Mouse (Mus musculus) CH12.LX (cell line): ENCODE data around the gene Dnajb4. TPM values are rescaled to one million over a fixed set of nuclear protein-coding genes. Genes with fewer than 3 reads are reported as not detected.

Experiments used
- DNase-seq: peaks from one replicate; pipeline ENCODE4 v3.0.0-alpha.2; 2013; ENCODE audit errors: extremely low read depth
- H3K27ac ChIP-seq: 2 replicates; pipeline ENCODE4 v1.5.1; 2012; ENCODE audit warnings: low read depth, mild to moderate bottlenecking, control low read depth, moderate library complexity; ENCODE audit not compliant: insufficient read depth
- H3K27me3 ChIP-seq: replicated peaks from 2 replicates; pipeline ENCODE3; 2012; ENCODE audit warnings: inconsistent platforms
- H3K36me3 ChIP-seq, 2 experiments: replicated peaks in 1 of 2; 2 replicates each; pipeline versions ENCODE3 to v1.6.1; 2012; ENCODE audit warnings: inconsistent platforms in 1 of 2, low read length in 1 of 2, mild to moderate bottlenecking in 1 of 2, mixed read lengths in 1 of 2, moderate library complexity in 1 of 2; ENCODE audit not compliant: control insufficient read depth in 1 of 2, insufficient read depth in 1 of 2
- H3K4me1 ChIP-seq, 2 experiments: 2 replicates each; pipeline ENCODE4 v1.6.1; 2012; ENCODE audit warnings: inconsistent platforms in 1 of 2, moderate library complexity in 1 of 2; ENCODE audit not compliant: insufficient read depth in 2 of 2, control insufficient read depth in 1 of 2
- H3K4me2 ChIP-seq: 2 replicates; pipeline ENCODE4 v1.6.1; 2012; ENCODE audit warnings: low read depth, mild to moderate bottlenecking, control low read depth; ENCODE audit not compliant: poor library complexity, insufficient read depth, severe bottlenecking
- H3K4me3 ChIP-seq, 3 experiments: fragments of 150-350 bp in 1 of 3; sonication (generic) in 1 of 3; replicated peaks in 1 of 3; 2 replicates each; pipeline versions ENCODE3 to v1.5.1; 2011 to 2012; ENCODE audit warnings: low read depth in 2 of 3, low read length in 2 of 3, mild to moderate bottlenecking in 2 of 3, moderate library complexity in 2 of 3, control low read depth in 1 of 3, improper control_type of control experiment in 1 of 3, inconsistent platforms in 1 of 3, mixed read lengths in 1 of 3; ENCODE audit not compliant: poor library complexity in 1 of 3
- H3K79me2 ChIP-seq: replicated peaks from 2 replicates; pipeline ENCODE4 v1.6.1; 2012; ENCODE audit warnings: mild to moderate bottlenecking, moderate library complexity; ENCODE audit not compliant: control insufficient read depth, poor library complexity, insufficient read depth, severe bottlenecking; ENCODE audit errors: extremely low read depth
- H3K9ac ChIP-seq: 2 replicates; pipeline ENCODE4 v1.6.1; 2012; ENCODE audit warnings: low read depth, mild to moderate bottlenecking, control low read depth, moderate library complexity; ENCODE audit not compliant: insufficient read depth
- H3K9me3 ChIP-seq: replicated peaks from 2 replicates; pipeline ENCODE3; 2012; ENCODE audit warnings: low read length, inconsistent platforms, mixed read lengths
- CHD1 ChIP-seq: IDR thresholded peaks from 2 replicates; pipeline ENCODE4 v1.6.1; 2012; ENCODE audit warnings: low read depth, low read length, improper control_type of control experiment, inconsistent platforms
- CHD2 ChIP-seq: IDR thresholded peaks from 2 replicates; pipeline ENCODE4 v1.6.1; 2011; ENCODE audit warnings: low read length, improper control_type of control experiment
- E2F4 ChIP-seq: IDR thresholded peaks from 2 replicates; pipeline ENCODE4 v1.6.1; 2011; ENCODE audit warnings: low read depth, low read length, improper control_type of control experiment; ENCODE audit not compliant: insufficient replicate concordance
- ELF1 ChIP-seq: IDR thresholded peaks from 2 replicates; pipeline ENCODE4 v1.6.1; 2014; ENCODE audit warnings: low read depth, mild to moderate bottlenecking, inconsistent platforms, low read length, improper control_type of control experiment
- HCFC1 ChIP-seq: IDR thresholded peaks from 2 replicates; pipeline ENCODE4 v1.6.1; 2012; ENCODE audit warnings: low read depth, mild to moderate bottlenecking, inconsistent platforms, low read length, improper control_type of control experiment
- JUND ChIP-seq: conservative IDR thresholded peaks from 2 replicates; pipeline ENCODE4 v1.6.1; 2011; ENCODE audit warnings: low read depth, low read length, improper control_type of control experiment
- MAX ChIP-seq: IDR thresholded peaks from 2 replicates; pipeline ENCODE4 v1.6.1; 2011; ENCODE audit warnings: low read length, improper control_type of control experiment
- MAZ ChIP-seq: IDR thresholded peaks from 2 replicates; pipeline ENCODE4 v1.6.1; 2012; ENCODE audit warnings: low read depth, mild to moderate bottlenecking, inconsistent platforms, low read length, improper control_type of control experiment, moderate library complexity
- MEF2A ChIP-seq: IDR thresholded peaks from 2 replicates; pipeline ENCODE4 v1.6.1; 2014; ENCODE audit warnings: low read depth, mild to moderate bottlenecking, inconsistent platforms, low read length, improper control_type of control experiment, borderline replicate concordance
- MXI1 ChIP-seq: IDR thresholded peaks from 2 replicates; pipeline ENCODE4 v1.6.1; 2011; ENCODE audit warnings: mild to moderate bottlenecking, low read depth, low read length, improper control_type of control experiment
- POLR2A ChIP-seq: IDR thresholded peaks from 2 replicates; pipeline ENCODE4 v1.6.1; 2011; ENCODE audit warnings: low read depth, mild to moderate bottlenecking, improper control_type of control experiment, low read length
- RCOR1 ChIP-seq: conservative IDR thresholded peaks from 2 replicates; pipeline ENCODE4 v1.6.1; 2012; ENCODE audit warnings: low read depth, mild to moderate bottlenecking, inconsistent platforms, low read length, improper control_type of control experiment
- TBP ChIP-seq: conservative IDR thresholded peaks from 2 replicates; pipeline ENCODE4 v1.6.1; 2011; ENCODE audit warnings: low read depth, low read length, improper control_type of control experiment
- USF2 ChIP-seq: conservative IDR thresholded peaks from 2 replicates; pipeline ENCODE4 v1.6.1; 2011; ENCODE audit warnings: low read depth, low read length, improper control_type of control experiment
- ZC3H11A ChIP-seq: IDR thresholded peaks from 2 replicates; pipeline ENCODE4 v1.6.1; 2012; ENCODE audit warnings: low read depth, mild to moderate bottlenecking, inconsistent platforms, low read length, improper control_type of control experiment
- dilution Hi-C: fragments of 300-500 bp; cut with MboI; formaldehyde crosslinking; loops from 2 replicates; pipeline ENCODE4 v1.14.3; 2020; ENCODE audit warnings: low sequenced_read_pairs; ENCODE audit not compliant: extremely low pct_unique_long_range_greater_than_20kb, extremely low pct_ligation_motif_present
- in situ Hi-C: fragments of 300-500 bp; cut with MboI; formaldehyde crosslinking; loops from 3 replicates; pipeline ENCODE4 v1.14.3; 2019; ENCODE audit warnings: low sequenced_read_pairs, low pct_ligation_motif_present, low pct_unique_long_range_greater_than_20kb, mixed read lengths
- polyA plus RNA-seq: library from polyadenylated mRNA; unstranded; fragments of >175 nt; gene quantifications from 2 replicates; pipeline ENCODE4 v1.2.1, GENCODE M21; 2012; ENCODE audit warnings: low read depth; ENCODE audit not compliant: insufficient read length
- total RNA-seq, 2 experiments: library from RNA; depleted of rRNA; stranded (reverse); fragments of 300-350 nt in 1 of 2; fragments of >200 nt in 1 of 2; gene quantifications; 2 replicates each; pipeline ENCODE4 v1.2.3; 2012 to 2014

Gene Dnajb4
- total and polyA plus RNA-seq, 3 experiments: 11.7 to 26.4 (median 17.7) TPM

DNA sequence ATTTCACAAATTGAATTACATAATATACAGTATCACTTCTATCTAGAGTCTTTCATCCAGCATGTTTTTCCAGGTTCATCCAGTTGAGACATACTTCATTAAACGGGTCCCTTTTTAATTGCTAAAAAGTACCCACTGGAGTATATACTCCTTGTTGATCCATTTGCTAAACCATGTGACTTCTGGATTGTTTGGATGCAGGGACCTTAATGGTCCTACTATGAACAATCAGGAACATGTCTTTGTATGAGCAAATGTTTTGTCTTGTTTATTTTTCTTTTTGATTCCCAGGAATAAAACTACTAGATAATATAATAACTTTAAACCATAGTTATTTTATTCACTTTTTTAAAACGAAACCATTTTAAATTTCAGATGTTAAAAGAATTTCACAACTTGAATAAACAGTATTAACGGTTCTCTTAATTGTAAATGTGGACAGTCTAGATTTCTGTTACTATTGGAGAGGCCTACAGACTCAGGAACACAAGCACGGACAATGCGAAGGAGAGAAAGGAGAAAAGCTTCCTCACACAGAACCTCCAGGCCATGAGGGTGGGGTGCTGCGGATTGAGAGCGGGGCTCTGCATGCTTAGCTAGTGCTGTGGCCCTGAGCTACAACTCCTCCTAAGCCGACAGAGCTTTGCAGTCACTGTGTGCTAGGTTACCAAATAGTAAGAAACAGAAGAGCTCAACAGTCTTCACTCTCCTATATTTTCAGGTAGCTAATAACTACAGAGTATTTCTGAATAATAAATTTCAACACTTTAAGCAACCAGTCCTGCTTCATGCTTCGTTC lies 19.2 kb downstream of the Dnajb4 start:
- Histone ChIP-seq H3K27ac (no peak overlapping the region), H3K36me3 (peaks cover 4 to 14% of the 10 kb centered on the region in 2 experiments), H3K27me3 (peaks cover 2% of the 10 kb centered on the region), H3K9ac (peak overlapping the region; percentile 10), H3K4me3 (peak overlapping the region in 2 of 3 experiments; percentile 2 to 8), H3K4me1 (peaks cover 7 to 40% of the 10 kb centered on the region in 2 experiments), H3K4me2 (peak overlapping the region; percentile 90), H3K79me2 (peaks cover 26% of the 10 kb centered on the region), H3K9me3 (no peaks in the 10 kb centered on the region)
- in situ Hi-C loops: loop anchor here (5.0 kb wide), 1 partner anchor 69 kb away; no protein-coding TSS in a partner anchor
- no peak for DNase-seq
- TF ChIP-seq MAZ: no peak
- TF ChIP-seq RCOR1: no peak
- no peak for TF ChIP-seq CHD2
- TF ChIP-seq E2F4: no peak
- no peak for TF ChIP-seq JUND
- no peak for TF ChIP-seq ZC3H11A
- TF ChIP-seq MEF2A: no peak
- no peak for TF ChIP-seq ELF1
- no peak for TF ChIP-seq MAX
- no peak for TF ChIP-seq CHD1
- dilution Hi-C loops: no loop called here

DNA sequence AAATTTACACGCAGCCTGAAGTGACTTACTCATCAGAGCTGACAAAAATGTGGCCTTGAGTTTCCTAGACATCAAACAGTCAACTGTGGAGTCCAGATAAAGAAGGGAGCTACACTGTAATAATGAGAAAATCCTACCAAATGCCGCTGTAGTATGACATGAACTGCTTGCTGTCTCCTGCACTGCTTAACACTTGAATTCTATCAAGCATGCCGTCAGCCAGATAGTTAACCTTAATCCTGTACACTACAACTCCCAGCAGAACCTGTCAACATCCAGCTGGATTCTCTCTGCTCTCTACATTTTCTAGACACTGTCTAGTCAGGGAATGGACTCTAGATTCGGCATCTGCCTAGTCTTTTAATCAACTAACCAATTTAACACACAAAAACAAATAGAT lies 20.8 kb downstream of the Dnajb4 start:
- Histone ChIP-seq H3K79me2 (peaks cover 26% of the 10 kb centered on the region), H3K9ac (no peak overlapping the region), H3K36me3 (peaks cover 12 to 30% of the 10 kb centered on the region in 2 experiments), H3K27me3 (no peaks in the 10 kb centered on the region), H3K27ac (no peak overlapping the region), H3K4me2 (no peak overlapping the region), H3K4me3 (no peak overlapping the region)
- dilution Hi-C loops: no loop called here
- TF ChIP-seq HCFC1: no peak
- TF ChIP-seq MXI1: no peak
- TF ChIP-seq POLR2A: no peak
- no peak for TF ChIP-seq USF2
- no peak for TF ChIP-seq TBP
- TF ChIP-seq, all 38 proteins: peak for 0
- DNase-seq: no peak
- Histone ChIP-seq H3K9me3 (no peaks in the 10 kb centered on the region), H3K4me1 (peaks cover 6 to 36% of the 10 kb centered on the region in 2 experiments)
- in situ Hi-C loops: no loop called here
